Mouse (Mus musculus): ENCODE results near the gene Prm3.

The Prm3 gene

DNA sequence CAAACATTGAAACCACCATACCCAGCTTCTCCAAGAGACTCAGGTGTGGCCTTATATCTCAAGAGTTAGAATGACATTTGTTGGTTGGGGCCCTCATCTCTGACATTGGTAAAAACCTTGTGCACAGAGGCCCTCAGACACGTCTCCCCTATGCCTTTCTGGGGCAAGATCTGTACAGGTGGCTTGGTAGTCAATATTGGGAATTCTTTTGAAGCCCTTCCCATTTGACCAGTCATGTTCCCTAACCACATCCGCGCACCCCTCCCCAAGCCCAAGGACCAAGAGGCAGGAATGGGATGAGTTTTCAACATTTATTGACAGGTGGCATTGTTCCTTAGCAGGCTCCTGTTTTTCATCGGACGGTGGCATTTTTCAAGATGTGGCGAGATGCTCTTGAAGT lies 5.3 kb upstream of the Prm3 start, which contains the start of gene Prm2:
Gene Prm2 (minus strand): TSS at position 101 of the 400 bp plus-strand sequence.
- no peak for DNase-seq (ENCODE audit: low spot score in 2 of 2)

DNA sequence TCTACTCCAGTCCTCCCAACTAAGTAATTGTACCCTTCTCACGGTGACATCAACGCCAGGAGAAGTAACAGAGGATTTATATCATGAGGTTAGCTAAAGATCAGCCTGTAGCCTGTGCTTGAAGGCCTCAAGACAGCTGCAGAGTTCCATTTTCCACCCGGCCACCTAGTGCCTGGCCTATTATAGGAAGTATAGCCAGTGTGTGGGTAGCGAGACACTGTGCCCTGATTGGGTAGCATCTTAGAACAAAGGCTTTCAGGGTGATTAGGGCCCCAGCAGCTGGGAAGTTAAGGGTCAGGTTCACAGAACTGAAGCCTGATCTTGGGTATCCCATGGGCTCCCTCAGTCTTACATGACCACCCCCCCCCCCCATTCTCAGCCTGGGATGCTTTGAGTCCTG lies 1.8 kb downstream of the Prm3 start:
- no peak for DNase-seq (ENCODE audit: low spot score in 2 of 2)

DNA sequence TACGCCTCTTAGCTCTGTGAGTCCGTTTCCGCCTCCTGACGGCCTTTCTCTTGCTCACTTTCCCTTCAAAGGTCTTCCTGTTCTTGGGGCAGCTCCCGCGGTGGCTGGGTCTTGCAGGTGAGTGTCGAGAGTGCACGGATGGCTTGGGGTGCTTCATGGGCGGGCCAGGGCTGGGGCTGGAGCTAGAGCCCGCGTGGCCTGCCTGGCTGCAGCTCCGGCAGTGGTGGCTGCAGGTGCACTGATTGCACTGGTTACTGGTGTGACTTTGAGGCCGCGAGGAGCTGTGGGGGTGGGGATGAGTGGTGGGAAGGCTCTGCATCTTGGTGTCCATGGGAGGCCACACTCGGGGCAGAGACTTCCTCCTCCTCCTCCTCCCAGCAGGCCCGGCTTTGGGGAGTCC lies 2.4 kb downstream of the Prm3 start, which contains the start of gene Tnp2:
Gene Tnp2 (minus strand): TSS at position 390 of the 400 bp plus-strand sequence.
- DNase-seq (ENCODE audit: low spot score in 2 of 2) = no peak

DNA sequence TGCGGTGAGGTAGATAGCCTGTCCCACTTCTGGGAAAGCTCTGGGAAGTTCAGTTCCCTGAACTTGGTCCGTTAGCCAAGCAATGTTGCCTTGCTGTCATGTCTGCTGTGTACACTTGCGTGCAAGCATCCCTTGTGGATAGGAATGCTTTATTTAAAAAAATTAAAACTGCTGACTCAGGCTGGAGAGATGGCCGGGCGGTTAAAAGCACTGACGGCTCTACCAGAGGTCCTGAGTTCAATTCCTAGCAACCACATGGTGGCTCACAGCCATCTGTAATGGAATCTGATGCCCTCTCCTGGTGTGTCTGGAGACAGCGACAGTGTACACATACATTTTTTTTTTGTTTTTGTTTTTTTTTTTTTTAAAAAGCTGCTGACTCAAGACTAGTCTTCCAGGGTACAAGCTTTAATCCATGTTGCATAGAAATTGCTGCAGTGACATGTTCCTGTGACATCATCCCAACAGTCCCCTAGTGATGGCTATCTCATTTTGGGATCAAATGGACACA lies 3.1 kb downstream of the Prm3 start:
- no peak for DNase-seq (ENCODE audit: low spot score in 2 of 2)

DNA sequence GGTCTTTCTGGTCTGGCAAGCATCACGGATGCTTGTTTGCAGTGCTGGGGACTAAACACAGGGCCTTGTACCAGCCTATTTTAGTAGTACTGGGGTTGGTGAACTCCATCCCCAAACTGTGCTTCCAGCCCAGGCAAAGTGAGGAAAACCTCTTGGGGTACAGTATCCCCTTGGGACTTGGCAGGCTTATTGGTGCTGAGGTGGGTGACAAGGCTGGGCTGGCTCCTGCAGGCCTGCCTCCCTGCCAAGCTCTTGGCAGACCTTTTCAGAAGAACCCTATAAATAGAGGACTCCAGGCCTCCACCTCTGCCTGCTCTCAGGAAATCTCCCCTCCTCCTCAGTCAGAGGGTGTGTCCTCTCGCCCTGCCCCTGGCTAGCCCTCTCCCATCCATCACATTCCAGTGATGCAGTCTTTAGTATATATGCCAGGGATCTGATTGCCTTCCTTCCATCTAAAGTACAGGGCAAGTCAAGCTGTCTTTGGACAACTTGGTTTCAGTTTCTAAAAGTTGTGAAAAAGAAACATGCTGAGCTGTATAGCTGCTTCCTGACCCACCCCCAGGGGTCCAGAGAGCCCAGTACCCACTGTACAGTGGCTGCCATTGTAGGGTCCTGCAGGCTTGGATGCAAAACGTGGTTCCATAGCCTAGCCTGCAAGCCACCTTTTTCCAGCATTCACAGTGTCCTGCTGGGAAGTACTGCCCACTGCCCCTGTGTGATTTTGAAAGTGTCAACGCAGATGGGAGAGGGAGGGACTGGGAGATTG lies 3.7 kb downstream of the Prm3 start:
- no peak for DNase-seq (ENCODE audit: low spot score in 2 of 2)

DNA sequence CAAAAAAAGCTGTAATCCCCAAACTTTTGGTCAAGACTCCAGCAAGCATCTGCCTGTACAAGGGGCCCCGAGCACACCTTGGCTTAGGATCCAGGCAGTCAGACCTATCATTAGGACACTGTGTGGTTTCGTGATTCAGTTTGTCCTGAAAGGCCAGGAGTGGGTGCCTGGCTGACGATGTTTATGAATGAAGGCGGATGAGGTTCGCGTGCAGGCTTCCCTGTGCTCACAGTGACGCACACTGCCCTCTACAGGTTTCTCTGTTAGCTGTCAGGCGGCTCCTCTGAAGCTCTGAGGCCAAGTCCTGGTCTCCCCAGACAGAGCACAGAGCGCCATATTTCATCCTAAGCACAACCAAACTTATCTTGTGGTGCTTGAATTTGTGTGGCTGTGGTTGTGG lies 4.4 kb downstream of the Prm3 start:
- peak; percentile 78 to 81 for DNase-seq (ENCODE audit: low spot score in 2 of 2)

DNA sequence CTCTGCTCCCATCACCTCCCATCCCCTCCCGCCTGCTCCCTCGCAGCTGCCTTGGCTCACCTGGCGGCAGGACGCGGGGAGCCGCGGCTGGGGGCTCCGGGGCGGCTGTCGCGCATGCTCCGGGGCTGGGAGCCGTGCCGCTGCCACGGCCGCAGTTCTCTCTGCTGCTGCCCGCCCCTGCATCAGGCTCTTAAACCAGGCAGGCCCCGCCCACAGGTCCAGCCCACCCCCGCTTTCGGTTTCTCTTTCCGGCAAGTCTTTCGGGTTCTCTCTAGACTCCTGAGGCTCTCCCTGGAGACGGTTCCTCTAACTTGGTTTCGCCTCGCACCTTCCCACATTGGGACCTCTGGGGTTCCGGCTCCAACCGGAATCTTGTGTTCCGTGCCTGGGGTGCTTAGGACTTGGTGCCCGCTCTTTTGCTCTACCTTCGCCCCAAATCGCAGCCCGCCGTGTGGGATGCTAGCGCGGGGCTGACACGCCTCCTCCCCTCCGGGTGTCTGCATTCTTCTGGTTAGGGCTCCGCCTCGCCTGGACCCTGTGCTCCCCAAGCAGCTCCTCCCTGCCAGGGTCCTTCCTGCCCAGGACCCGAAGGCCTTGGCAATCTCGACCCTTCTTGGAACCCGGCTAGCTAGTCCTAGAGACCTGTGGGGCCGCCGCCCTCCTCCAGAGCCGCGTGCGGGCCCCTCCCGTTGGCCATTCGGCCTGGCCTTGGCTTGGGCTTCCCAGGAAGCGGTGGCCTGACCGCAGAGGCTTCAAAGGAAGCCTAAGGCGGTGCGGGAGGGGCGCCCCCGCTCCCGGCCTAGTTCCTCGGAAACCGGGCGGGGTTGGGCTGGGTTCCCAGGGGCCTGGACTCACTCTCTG lies 5.1 kb downstream of the Prm3 start, which contains the start of gene Socs1:
Gene Socs1 (minus strand): TSS at position 166 of the 861 bp plus-strand sequence.
- peak; percentile 90 to 92 for DNase-seq (ENCODE audit: low spot score in 2 of 2)

DNA sequence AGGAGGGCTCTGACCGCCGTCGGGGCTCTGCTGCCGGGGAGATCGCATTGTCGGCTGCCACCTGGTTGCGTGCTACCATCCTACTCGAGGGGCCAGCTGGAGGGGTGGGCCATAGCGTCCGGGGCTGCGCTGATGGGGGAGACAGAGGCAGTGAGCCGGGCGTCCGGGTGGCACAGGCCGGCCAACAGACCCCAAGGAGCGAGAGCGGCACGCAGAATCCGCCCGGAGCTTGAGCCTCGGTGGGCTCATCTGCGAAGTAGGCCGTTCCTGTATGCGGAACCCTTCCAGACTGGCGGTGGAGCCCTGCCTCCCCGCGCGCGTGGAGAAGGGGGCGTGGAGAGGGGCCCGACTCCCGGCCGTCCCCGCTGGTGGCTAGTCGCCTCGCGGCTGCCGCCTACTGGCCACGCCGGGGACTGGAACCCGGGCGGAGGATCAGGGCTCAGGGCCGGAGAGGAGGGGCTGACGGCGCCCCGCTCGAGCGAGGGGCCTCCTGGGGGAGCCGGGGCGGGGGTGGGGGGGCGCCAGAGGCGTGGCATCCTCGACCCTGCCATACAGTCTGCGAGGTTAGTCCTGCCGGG lies 5.8 kb downstream of the Prm3 start:
- DNase-seq (ENCODE audit: low spot score in 2 of 2) = peak; percentile 95 to 96

DNA sequence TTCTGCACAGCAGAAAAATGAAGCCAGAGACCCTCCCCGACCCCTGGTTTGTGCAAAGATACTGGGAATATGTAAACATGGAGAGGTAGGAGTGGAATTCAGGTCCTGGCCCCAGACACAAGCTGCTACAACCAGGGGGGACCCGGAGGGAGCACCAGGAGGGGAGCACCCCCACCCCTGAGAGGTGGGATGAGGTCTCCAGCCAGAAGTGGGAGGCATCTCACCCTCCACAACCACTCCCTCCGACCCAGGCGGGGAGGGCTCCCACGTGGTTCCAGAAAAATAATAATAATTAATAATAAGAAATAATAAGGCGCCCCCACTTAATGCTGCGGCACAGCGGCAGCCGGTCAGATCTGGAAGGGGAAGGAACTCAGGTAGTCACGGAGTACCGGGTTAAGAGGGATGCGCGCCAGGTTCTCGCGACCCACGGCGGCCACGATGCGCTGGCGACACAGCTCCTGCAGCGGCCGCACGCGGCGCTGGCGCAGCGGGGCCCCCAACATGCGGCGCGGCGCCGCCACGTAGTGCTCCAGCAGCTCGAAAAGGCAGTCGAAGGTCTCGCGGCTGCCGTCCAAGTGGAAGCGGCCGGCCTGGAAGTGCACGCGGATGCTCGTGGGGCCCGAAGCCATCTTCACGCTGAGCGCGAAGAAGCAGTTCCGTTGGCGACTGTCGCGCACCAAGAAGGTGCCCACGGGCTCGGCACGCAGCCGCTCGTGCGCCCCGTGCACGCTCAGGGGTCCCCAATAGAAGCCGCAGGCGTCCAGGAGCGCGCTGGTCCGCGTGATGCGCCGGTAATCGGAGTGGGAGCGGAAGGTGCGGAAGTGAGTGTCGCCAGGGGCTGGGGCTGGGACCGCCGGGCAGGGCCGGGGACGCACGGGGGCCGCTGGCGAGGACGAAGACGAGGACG lies 6.6 kb downstream of the Prm3 start:
- DNase-seq (ENCODE audit: low spot score in 2 of 2) = peak in 1 of 2 experiments; percentile 52

DNA sequence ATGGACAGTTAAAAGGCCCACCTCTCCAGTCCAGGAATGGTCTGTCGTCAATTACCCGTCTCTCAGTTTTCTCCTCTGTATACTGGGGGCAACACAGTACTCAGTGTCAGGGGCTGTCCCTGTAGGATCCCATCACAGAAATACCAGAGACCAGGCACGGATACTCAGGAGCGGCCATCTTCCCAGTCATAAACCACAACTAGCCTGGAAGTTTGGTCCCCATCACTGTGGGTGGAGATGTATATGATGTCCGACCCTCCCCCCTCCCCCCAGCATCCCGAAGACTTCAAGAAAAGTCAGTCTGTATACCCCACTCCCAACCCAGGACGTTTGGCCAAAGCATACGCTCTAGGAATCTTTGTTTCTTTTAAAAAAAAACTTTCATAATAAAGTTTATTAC lies 7.3 kb downstream of the Prm3 start:
- no peak for DNase-seq (ENCODE audit: low spot score in 2 of 2)

DNA sequence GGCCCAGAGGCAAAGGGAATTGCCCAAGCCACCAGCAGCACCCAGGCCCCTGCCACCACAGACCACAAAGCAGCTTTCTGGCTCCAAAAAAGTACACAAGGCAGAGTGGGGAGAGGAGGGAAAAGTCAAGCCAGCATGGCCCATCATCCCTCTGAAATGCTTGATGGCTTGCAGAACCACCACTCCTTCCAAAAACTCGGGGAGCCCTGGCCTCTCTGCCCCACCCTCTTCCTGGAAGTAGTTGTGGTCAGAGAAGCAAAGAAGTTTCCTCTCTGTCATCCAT lies 7.6 kb downstream of the Prm3 start:
- DNase-seq (ENCODE audit: low spot score in 2 of 2) = no peak

DNA sequence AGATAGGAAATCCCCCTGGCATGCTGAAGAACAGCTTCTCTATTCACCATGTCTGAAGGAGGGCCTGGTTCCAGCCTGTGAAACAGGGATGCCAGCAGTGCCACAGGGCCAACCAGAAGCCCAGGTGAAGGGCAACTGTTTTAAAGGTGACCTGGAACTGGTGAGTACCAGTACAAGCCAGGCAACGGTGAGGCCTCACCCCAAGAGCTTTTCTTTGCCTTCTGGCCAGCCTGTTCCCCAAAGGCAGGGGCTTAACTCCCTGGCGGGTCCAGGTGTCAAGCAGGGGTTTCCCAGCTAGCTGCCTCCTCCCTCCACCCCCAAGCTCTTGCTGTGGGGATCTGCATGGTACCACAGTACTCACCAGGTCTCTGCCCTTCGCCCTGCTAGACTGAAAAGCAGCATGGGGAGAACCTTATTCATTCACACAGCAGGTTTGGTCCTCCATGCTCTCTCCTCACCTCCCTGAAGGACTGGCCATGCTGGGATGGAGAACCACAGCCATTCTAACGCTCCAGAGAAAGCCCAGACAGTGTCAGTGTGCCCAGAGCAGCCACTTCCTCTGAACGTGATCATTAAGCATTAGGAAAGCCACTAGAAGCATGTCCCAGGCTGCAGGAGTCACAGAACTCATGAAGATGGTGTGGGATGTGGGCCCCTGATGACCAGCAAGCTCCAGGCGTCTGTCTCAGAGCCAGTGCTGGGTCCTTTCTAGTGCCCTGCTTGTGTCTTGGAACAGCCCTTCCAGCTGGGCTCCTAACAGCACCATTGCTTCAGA lies 8.2 kb downstream of the Prm3 start:
- no peak for DNase-seq (ENCODE audit: low spot score in 2 of 2)

DNA sequence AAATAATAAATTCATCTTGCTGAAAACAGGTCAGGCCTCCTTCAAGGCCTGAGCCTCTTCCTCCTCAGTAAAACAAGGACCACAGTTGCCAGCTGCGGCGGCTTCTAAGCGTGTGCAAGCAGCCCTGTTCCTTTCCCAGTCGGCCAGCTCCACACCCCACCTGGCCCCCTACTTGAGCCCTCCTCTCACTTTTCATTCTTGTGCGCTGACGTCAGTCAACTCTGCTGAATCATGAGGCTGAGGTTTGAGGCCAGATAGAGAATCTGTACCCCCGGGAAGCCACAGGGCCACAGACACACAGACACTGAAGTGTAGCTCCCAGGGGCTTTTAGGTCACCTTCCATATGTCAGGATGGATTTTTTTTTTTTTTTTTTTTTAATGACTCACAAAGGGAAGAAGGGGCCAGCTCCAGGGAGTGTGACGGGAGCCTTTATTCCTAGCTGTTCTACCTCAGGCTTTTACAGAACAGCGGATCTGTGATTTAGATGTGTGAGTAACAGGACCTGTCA lies 8.8 kb downstream of the Prm3 start:
- no peak for DNase-seq (ENCODE audit: low spot score in 2 of 2)

DNA sequence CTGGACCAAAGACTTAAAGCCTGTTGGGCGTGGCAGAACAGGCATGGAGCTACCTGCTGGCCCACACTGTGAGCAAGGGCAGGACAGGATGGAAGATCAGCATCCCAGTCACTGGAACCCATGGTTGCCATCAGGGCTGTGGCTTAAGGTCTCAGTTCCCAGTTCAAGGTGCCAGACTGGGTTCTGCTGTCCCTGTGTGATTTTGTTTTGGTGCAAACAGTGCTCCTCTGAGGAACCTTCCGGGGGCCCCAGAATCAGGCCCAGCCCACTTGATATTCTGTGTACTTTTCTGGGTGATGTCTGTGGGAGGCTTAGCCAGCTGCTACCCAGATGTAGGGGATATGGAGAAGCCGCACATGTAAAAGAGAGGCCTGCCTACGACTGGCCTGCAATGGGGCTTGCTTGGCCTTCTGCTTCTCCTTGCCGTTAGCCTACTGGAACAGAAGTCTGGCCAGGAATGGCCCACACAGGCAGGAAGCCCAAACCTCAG lies 10.0 kb downstream of the Prm3 start:
- no peak for DNase-seq (ENCODE audit: low spot score in 2 of 2)

DNA sequence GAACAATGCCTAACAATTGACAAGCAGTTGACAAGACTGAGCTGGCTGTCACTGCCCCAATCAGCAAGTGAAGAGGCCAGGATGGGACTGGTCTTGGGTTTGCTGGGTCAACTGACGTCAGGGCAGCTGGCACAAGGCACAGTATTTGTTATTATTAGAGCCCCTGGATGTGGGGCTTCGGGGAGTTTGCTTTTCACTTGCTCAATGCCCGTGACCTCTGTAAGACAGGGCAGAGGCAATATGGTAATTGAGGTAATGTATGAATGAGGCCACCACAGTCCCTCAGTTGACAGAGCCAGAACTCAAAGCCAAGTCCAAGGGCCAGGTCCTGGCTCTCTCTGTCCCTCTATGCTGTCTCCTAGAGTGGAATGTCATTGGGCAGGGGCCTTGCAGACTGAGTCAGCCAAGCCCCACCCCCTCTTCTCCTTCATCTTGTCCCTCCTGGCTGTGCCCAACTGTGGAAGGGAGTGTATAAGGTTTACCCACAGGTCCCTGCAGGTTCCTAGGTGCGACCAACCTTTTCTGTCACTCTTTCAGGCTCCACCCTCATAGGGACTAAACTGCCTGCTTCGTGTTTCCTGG lies 13.0 kb downstream of the Prm3 start:
- no peak for DNase-seq (ENCODE audit: low spot score in 2 of 2)

DNA sequence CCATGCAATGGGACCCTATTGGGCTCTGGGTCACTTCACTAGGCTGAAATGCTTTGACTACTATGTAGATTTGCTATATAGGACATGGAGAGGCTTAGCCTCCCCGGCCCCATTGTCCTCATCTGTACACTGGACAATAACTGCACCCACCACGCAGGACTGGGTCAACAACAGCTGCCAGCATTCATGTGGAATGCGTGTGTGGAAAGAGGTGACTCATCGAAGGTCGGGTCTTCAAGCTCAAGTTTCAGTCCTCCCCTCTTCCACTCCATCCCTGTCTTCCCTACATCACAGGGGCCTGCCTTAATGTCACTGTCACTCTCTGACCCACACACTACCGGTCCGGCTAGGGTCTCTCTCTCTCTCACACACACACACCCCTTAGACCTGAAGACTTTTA lies 14.4 kb downstream of the Prm3 start:
- DNase-seq (ENCODE audit: low spot score in 2 of 2) = no peak

DNA sequence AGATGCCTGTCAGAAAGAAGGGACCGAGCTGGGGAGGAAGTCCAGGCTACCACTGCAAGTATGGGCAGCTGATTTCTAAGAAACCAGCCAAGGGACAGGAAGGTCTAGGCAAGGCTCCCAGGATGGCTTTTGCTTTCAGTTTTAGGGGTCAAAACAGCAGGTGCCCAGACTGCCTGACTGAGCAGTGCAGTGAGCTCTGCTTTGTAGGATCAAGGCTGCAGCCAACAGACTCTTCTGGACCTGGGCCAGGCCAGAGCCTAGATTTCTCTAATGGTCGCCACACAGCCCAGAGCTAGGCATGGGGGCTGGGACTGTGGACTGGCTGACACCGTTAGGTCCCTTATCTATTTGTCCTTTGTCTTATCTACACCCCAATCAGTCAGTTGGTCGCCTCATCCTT lies 16.0 kb downstream of the Prm3 start:
- DNase-seq (ENCODE audit: low spot score in 2 of 2) = no peak

DNA sequence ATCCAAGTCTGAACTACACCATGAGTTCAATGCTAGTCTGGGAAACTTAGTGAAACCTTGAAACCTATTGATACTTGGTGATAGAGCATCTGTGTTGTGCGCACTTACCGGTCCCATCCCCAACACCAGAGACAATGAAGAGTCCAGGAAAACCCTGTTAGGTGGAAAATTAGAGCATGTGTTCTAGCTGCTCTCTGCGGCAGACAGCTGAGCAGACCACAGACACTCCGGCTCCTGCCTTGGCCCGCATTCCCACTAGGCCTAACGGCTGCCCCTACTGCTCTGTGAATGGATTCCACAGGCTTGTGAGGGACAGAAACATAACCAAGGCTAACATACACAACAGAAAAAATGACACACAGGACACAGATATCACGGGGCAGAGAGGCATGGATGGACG lies 17.2 kb downstream of the Prm3 start:
- DNase-seq (ENCODE audit: low spot score in 2 of 2) = no peak

DNA sequence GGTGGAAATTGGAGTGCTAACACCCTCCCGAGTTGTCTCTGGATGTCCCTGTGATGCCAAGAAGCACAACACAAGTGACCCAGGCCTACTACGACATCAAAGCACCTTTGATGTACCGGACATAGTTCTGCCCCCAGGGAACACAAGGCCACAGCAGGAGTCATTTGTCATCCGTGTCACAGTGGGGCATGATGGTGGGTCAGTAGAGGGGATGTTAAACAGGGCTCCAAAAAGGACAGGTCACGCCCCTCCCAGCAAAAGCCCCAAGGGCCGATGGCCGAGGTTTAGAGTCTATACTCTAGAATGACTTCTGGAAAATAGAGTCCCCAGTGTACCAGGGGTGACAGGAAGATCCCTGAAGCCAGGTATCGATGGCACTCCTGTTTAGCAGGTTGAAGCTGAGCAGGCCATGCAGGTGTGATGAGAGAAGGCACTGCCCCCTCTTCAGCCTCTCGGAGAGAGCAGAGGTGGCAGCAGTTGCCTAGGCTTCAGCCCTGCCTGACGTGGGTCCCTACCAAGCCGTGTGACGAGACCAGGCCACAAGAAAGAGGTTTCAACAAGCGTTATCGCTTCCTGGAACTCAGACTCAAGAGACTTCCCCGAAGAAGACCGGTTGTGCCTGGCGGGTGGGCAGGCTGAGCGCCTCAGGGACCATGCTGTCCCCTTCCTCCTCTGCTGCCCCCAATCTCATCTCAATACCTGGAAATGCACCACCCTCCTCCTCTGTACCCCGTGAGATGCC lies 18.8 kb downstream of the Prm3 start:
- DNase-seq (ENCODE audit: low spot score in 2 of 2) = no peak

Data from urinary bladder, postnatal 4 days (tissue).